Mouse (Mus musculus): ENCODE data around the gene Il3ra. TPM values are rescaled to one million over a fixed set of nuclear protein-coding genes. Genes with fewer than 3 reads are reported as not detected.

Gene Il3ra
- total RNA-seq, 1 experiment = 5.8 TPM

GRCm38 (mm10) chr14:14354511-14355359 is 8.7 kb downstream of the Il3ra start:
- Histone ChIP-seq H3K9ac (ENCODE audit: insufficient read depth, low read depth, low read length, poor library complexity, severe bottlenecking) (no peak overlapping the region), H3K4me1 (ENCODE audit: control insufficient read depth in 2 of 2, insufficient read depth in 2 of 2, low read length in 2 of 2, poor library complexity in 1 of 2) (no peaks in the 10 kb centered on the region), H3K27ac (ENCODE audit: insufficient read depth, low read depth, low read length, poor library complexity, severe bottlenecking) (no peak overlapping the region), H3K9me3 (ENCODE audit: control insufficient read depth, insufficient read depth, low read depth, low read length) (peaks cover 4% of the 10 kb centered on the region; the same call in 1 of the 2 replicates), H3K36me3 (ENCODE audit: control insufficient read depth, insufficient read depth, low read length, poor library complexity, severe bottlenecking) (peaks cover 24% of the 10 kb centered on the region; the same call in 1 of the 2 replicates), H3K4me3 (ENCODE audit: insufficient read depth in 1 of 2, low read depth in 1 of 2, low read length in 2 of 2, poor library complexity in 1 of 2, severe bottlenecking in 1 of 2) (no peak overlapping the region)
- in situ Hi-C loops (cut with MboI; ENCODE audit: low sequenced_read_pairs in 2 of 2, unreplicated experiment in 2 of 2) = no loop called here
- DNase-seq (ENCODE audit: low read depth, low spot score) = no peak
- TF ChIP-seq MAFK (IDR thresholded peaks at IDR 0.05; ENCODE audit: insufficient read depth, low read depth, low read length) (no peak), HCFC1 (IDR thresholded peaks at IDR 0.05; ENCODE audit: borderline replicate concordance, insufficient read depth, low read length) (no peak), ZC3H11A (IDR thresholded peaks at IDR 0.05; ENCODE audit: borderline replicate concordance, low read depth, low read length) (no peak)

DNA sequence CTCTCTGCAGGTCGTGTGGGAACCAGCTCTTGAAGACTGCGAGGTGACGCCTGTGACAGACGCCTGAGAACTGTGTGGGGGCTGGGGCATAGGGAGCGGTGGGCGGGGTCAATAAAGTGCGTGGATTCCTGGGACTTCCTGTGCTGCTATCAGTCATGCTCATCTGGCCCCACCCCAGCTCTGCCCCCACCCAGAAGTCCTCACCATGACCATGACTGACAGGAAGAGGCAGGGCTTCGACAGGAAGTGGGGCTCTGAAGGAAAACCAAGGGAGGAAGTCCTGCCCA is 9.2 kb downstream of the Il3ra start:
- in situ Hi-C loops (cut with MboI; ENCODE audit: low sequenced_read_pairs in 2 of 2, unreplicated experiment in 2 of 2) = no loop called here
- Histone ChIP-seq H3K9me3 (ENCODE audit: control insufficient read depth, insufficient read depth, low read depth, low read length) (peaks cover 4% of the 10 kb centered on the region; the same call in 1 of the 2 replicates), H3K9ac (ENCODE audit: insufficient read depth, low read depth, low read length, poor library complexity, severe bottlenecking) (no peak overlapping the region), H3K4me3 (ENCODE audit: insufficient read depth in 1 of 2, low read depth in 1 of 2, low read length in 2 of 2, poor library complexity in 1 of 2, severe bottlenecking in 1 of 2) (no peak overlapping the region), H3K27ac (ENCODE audit: insufficient read depth, low read depth, low read length, poor library complexity, severe bottlenecking) (no peak overlapping the region), H3K36me3 (ENCODE audit: control insufficient read depth, insufficient read depth, low read length, poor library complexity, severe bottlenecking) (peaks cover 19% of the 10 kb centered on the region; the same call in 1 of the 2 replicates), H3K4me1 (ENCODE audit: control insufficient read depth in 2 of 2, insufficient read depth in 2 of 2, low read length in 2 of 2, poor library complexity in 1 of 2) (no peaks in the 10 kb centered on the region)
- TF ChIP-seq ZC3H11A (IDR thresholded peaks at IDR 0.05; ENCODE audit: borderline replicate concordance, low read depth, low read length) (no peak), MAFK (IDR thresholded peaks at IDR 0.05; ENCODE audit: insufficient read depth, low read depth, low read length) (no peak), HCFC1 (IDR thresholded peaks at IDR 0.05; ENCODE audit: borderline replicate concordance, insufficient read depth, low read length) (no peak), ZNF384 (IDR thresholded peaks at IDR 0.05; ENCODE audit: low read depth, low read length) (no peak), CHD2 (IDR thresholded peaks at IDR 0.05; ENCODE audit: low read depth, low read length) (no peak)
- DNase-seq (ENCODE audit: low read depth, low spot score) = no peak

- Histone ChIP-seq H3K36me3 (ENCODE audit: control insufficient read depth, insufficient read depth, low read length, poor library complexity, severe bottlenecking) (no peaks in the 10 kb centered on the region), H3K9me3 (ENCODE audit: control insufficient read depth, insufficient read depth, low read depth, low read length) (no peaks in the 10 kb centered on the region), H3K9ac (ENCODE audit: insufficient read depth, low read depth, low read length, poor library complexity, severe bottlenecking) (no peak overlapping the region), H3K4me3 (ENCODE audit: insufficient read depth in 1 of 2, low read depth in 1 of 2, low read length in 2 of 2, poor library complexity in 1 of 2, severe bottlenecking in 1 of 2) (no peak overlapping the region), H3K4me1 (ENCODE audit: control insufficient read depth in 2 of 2, insufficient read depth in 2 of 2, low read length in 2 of 2, poor library complexity in 1 of 2) (no peaks in the 10 kb centered on the region), H3K27ac (ENCODE audit: insufficient read depth, low read depth, low read length, poor library complexity, severe bottlenecking) (no peak overlapping the region)
- in situ Hi-C loops (cut with MboI; ENCODE audit: low sequenced_read_pairs in 2 of 2, unreplicated experiment in 2 of 2) = no loop called here
- DNase-seq (ENCODE audit: low read depth, low spot score) = no peak
- TF ChIP-seq ZC3H11A (IDR thresholded peaks at IDR 0.05; ENCODE audit: borderline replicate concordance, low read depth, low read length) (no peak), ZNF384 (IDR thresholded peaks at IDR 0.05; ENCODE audit: low read depth, low read length) (no peak), CHD2 (IDR thresholded peaks at IDR 0.05; ENCODE audit: low read depth, low read length) (no peak), HCFC1 (IDR thresholded peaks at IDR 0.05; ENCODE audit: borderline replicate concordance, insufficient read depth, low read length) (no peak), MAFK (IDR thresholded peaks at IDR 0.05; ENCODE audit: insufficient read depth, low read depth, low read length) (no peak)
These were observed 49.5 kb downstream of the Il3ra start for GRCm38 (mm10) chr14:14395535-14395934.

DNA sequence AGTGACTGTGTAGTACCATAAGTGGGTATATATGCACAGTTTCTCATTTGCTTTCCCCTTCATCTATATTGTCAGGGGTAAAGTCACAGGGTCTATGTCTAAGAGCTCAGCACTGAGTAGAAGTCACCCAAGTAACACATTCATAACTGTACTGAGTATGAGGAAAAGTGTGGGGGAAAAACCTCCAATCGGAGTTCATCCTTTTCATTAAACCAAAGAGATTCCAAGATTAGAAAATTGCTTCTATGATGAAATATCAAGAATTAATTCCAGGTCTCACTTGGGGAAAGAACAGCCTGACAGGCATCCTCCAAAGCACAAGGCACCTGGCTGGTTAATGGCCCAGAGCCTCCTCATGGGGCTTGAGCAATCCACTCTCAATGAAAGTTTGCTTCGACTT is 54.9 kb downstream of the Il3ra start, which contains the start of gene Olfr721-ps1:
Gene Olfr721-ps1 (plus strand): TSS at position 301 of the 400 bp plus-strand sequence.
- Histone ChIP-seq H3K36me3 (ENCODE audit: control insufficient read depth, insufficient read depth, low read length, poor library complexity, severe bottlenecking) (no peaks in the 10 kb centered on the region), H3K4me3 (ENCODE audit: insufficient read depth in 1 of 2, low read depth in 1 of 2, low read length in 2 of 2, poor library complexity in 1 of 2, severe bottlenecking in 1 of 2) (no peak within 1 kb of the TSS), H3K4me1 (ENCODE audit: control insufficient read depth in 2 of 2, insufficient read depth in 2 of 2, low read length in 2 of 2, poor library complexity in 1 of 2) (no peaks in the 10 kb centered on the region), H3K9ac (ENCODE audit: insufficient read depth, low read depth, low read length, poor library complexity, severe bottlenecking) (no peak within 1 kb of the TSS), H3K27ac (ENCODE audit: insufficient read depth, low read depth, low read length, poor library complexity, severe bottlenecking) (no peak within 1 kb of the TSS), H3K9me3 (ENCODE audit: control insufficient read depth, insufficient read depth, low read depth, low read length) (no peaks in the 10 kb centered on the region)
- no peak for DNase-seq (ENCODE audit: low read depth, low spot score)
- no peak for TF ChIP-seq MAFK (IDR thresholded peaks at IDR 0.05; ENCODE audit: insufficient read depth, low read depth, low read length)
- TF ChIP-seq ZNF384 (IDR thresholded peaks at IDR 0.05; ENCODE audit: low read depth, low read length) = no peak
- TF ChIP-seq CHD2 (IDR thresholded peaks at IDR 0.05; ENCODE audit: low read depth, low read length) = no peak
- no peak for TF ChIP-seq ZC3H11A (IDR thresholded peaks at IDR 0.05; ENCODE audit: borderline replicate concordance, low read depth, low read length)
- no peak for TF ChIP-seq HCFC1 (IDR thresholded peaks at IDR 0.05; ENCODE audit: borderline replicate concordance, insufficient read depth, low read length)
- in situ Hi-C loops (cut with MboI; ENCODE audit: low sequenced_read_pairs in 2 of 2, unreplicated experiment in 2 of 2) = no loop called here

Other genes starting within 250 kb of the Il3ra start
- 127 and 187 TPM in 2 replicates for gene Psmd6, start 225.3 kb upstream of the Il3ra start, total RNA-seq (2012; rRNA removed)
- not detected in 2 replicates for gene Olfr720, start 159.4 kb upstream of the Il3ra start, total RNA-seq (2012; rRNA removed)
- gene Olfr31, start 23.4 kb upstream of the Il3ra start, total RNA-seq (2012; rRNA removed) = 0.13 and 0.85 TPM in 2 replicates
- gene Olfr721-ps1, start 55.0 kb downstream of the Il3ra start, total RNA-seq (2012; rRNA removed) = not detected in 2 replicates

All from ES-E14 (cell line).